Mouse (Mus musculus) thymus, postnatal 14 days (tissue): ENCODE measurements around the gene Gm17622.

ENCODE experiments used
- DNase-seq: peaks from one replicate; pipeline ENCODE4 v3.0.0; 2021

Gm17622 gene

GRCm38 (mm10) chr13:96511262-96511661 is 20.7 kb downstream of the Gm17622 start:
- no peak for DNase-seq

GRCm38 (mm10) chr13:96511893-96512292 is 21.4 kb downstream of the Gm17622 start:
- DNase-seq = no peak

- DNase-seq = no peak
These were observed 23.8 kb downstream of the Gm17622 start for GRCm38 (mm10) chr13:96514154-96514942.

- DNase-seq = no peak
These were observed 25.7 kb downstream of the Gm17622 start for GRCm38 (mm10) chr13:96516249-96516648.

GRCm38 (mm10) chr13:96517335-96517734 is 26.8 kb downstream of the Gm17622 start:
- DNase-seq = no peak

- no peak for DNase-seq
These were observed 30.8 kb downstream of the Gm17622 start for GRCm38 (mm10) chr13:96521294-96521693.

- no peak for DNase-seq
These were observed 36.5 kb downstream of the Gm17622 start for GRCm38 (mm10) chr13:96527022-96527421.

- DNase-seq = no peak
These were observed 37.3 kb downstream of the Gm17622 start for GRCm38 (mm10) chr13:96527856-96528255.

- no peak for DNase-seq
These were observed 38.2 kb downstream of the Gm17622 start for GRCm38 (mm10) chr13:96528776-96529175.

- no peak for DNase-seq
These were observed 39.0 kb downstream of the Gm17622 start for GRCm38 (mm10) chr13:96529542-96529941.

- no peak for DNase-seq
These were observed 39.5 kb downstream of the Gm17622 start for GRCm38 (mm10) chr13:96530064-96530463.

GRCm38 (mm10) chr13:96532176-96532575 is 41.6 kb downstream of the Gm17622 start:
- no peak for DNase-seq

GRCm38 (mm10) chr13:96533742-96534141 is 43.2 kb downstream of the Gm17622 start:
- no peak for DNase-seq

GRCm38 (mm10) chr13:96536821-96537572 is 46.5 kb downstream of the Gm17622 start:
- DNase-seq = no peak

- no peak for DNase-seq
These were observed 47.6 kb downstream of the Gm17622 start for GRCm38 (mm10) chr13:96538103-96538502.
